Mouse (Mus musculus) liver, postnatal 0 days (tissue): Measurements from ENCODE around the gene Ackr3. TPM values are rescaled to one million over a fixed set of nuclear protein-coding genes. Genes with fewer than 3 reads are reported as not detected.

ENCODE experiments used
- ATAC-seq: fragments of 200-750 bp; cut with Nextera tagmentation; 2 replicates; pipeline ENCODE4 v1.8.0; 2017; ENCODE audit warnings: mild to moderate bottlenecking, moderate library complexity
- DNase-seq: peaks from one replicate; pipeline ENCODE4 v3.0.0-alpha.2; 2016
- H3K27ac ChIP-seq: fragments of 300-500 bp; sonication (generic); 2 replicates; pipeline ENCODE4 v1.5.1; 2014; ENCODE audit warnings: antibody characterized with exemption, moderate library complexity, mild to moderate bottlenecking, low read depth
- H3K27me3 ChIP-seq: fragments of 300-500 bp; sonication (generic); 2 replicates; pipeline ENCODE4 v1.6.1; 2014; ENCODE audit warnings: low read length, control low read depth, mixed read lengths; ENCODE audit not compliant: insufficient read depth
- H3K36me3 ChIP-seq: fragments of 300-500 bp; sonication (generic); replicated peaks from 2 replicates; pipeline ENCODE4 v1.6.1; 2014; ENCODE audit warnings: mild to moderate bottlenecking, control low read depth, low read length, moderate library complexity, mixed read lengths; ENCODE audit not compliant: insufficient read depth
- H3K4me1 ChIP-seq: fragments of 300-500 bp; sonication (generic); 2 replicates; pipeline ENCODE4 v1.6.1; 2014; ENCODE audit warnings: antibody characterized with exemption, mild to moderate bottlenecking, control low read depth; ENCODE audit not compliant: insufficient read depth
- H3K4me2 ChIP-seq: fragments of 300-500 bp; sonication (generic); 2 replicates; pipeline ENCODE4 v1.6.1; 2014; ENCODE audit warnings: low read depth, mild to moderate bottlenecking, low read length, moderate library complexity, mixed read lengths
- H3K4me3 ChIP-seq: fragments of 300-500 bp; sonication (generic); 2 replicates; pipeline ENCODE4 v1.5.1; 2014; ENCODE audit warnings: low read depth, low read length
- H3K9ac ChIP-seq: fragments of 300-500 bp; sonication (generic); replicated peaks from 2 replicates; pipeline ENCODE4 v1.6.1; 2014; ENCODE audit warnings: mild to moderate bottlenecking, moderate library complexity
- H3K9me3 ChIP-seq: fragments of 300-500 bp; sonication (generic); 2 replicates; pipeline ENCODE4 v1.6.1; 2016; ENCODE audit warnings: mild to moderate bottlenecking, control low read depth, low read length, mixed read lengths
- CTCF ChIP-seq: sonication (generic); IDR thresholded peaks from 2 replicates; pipeline ENCODE4 v1.5.1; 2016; ENCODE audit warnings: antibody characterized with exemption, low read depth
- EP300 ChIP-seq: IDR thresholded peaks from 2 replicates; pipeline ENCODE4 v1.6.1; 2016; ENCODE audit warnings: antibody characterized with exemption, low read depth, mild to moderate bottlenecking
- WGBS: fragments of 180-500 bp; shearing (Covaris S2); extraction: QIAGEN DNeasy Blood & Tissue Kit; methylation state at CpG from one replicate; pipeline ENCODE4 v1.1.7; 2014; ENCODE audit not compliant: insufficient replicate concordance; 5-methylcytosine and 5-hydroxymethylcytosine counted together
- polyA plus RNA-seq: library from polyadenylated mRNA; unstranded; fragments of >200 nt; fragmentation: Nextera tagmentation; extraction: Ambion mirVana; gene quantifications from 2 replicates; pipeline ENCODE4 v1.2.1, GENCODE M21; 2015

Gene Ackr3
- polyA plus RNA-seq, 1 experiment from 2014 or later, result 2.5 TPM

- no peaks in the 10 kb centered on the region for H3K4me1 ChIP-seq
These were observed 21.3 kb upstream of the Ackr3 start for GRCm38 (mm10) chr1:90182521-90182920.

GRCm38 (mm10) chr1:90183602-90184001, 20.2 kb upstream of the Ackr3 start:
- H3K4me3 ChIP-seq, result no peak overlapping the region
- TF ChIP-seq EP300, result no peak
- 64% methylated on average over 6 of the region's 6 CpGs for WGBS
- H3K9ac ChIP-seq, result no peak overlapping the region
- H3K9me3 ChIP-seq, result no peaks in the 10 kb centered on the region
- no peaks in the 10 kb centered on the region for H3K36me3 ChIP-seq
- H3K4me1 ChIP-seq, result no peaks in the 10 kb centered on the region
- no peak overlapping the region for H3K4me2 ChIP-seq
- ATAC-seq (no peak), DNase-seq (no peak)
- no peaks in the 10 kb centered on the region for H3K27me3 ChIP-seq
- H3K27ac ChIP-seq, result no peak overlapping the region

More at GRCm38 (mm10) chr1:90182521-90182920, 21.3 kb upstream of the Ackr3 start:
- H3K27ac ChIP-seq, result no peak overlapping the region
- no peaks in the 10 kb centered on the region for H3K36me3 ChIP-seq
- 66% methylated on average over 5 of the region's 5 CpGs for WGBS
- H3K27me3 ChIP-seq, result no peaks in the 10 kb centered on the region
- TF ChIP-seq EP300, result no peak
- no peak overlapping the region for H3K4me3 ChIP-seq
- H3K9ac ChIP-seq, result no peak overlapping the region
- no peak for DNase-seq
- no peak overlapping the region for H3K4me2 ChIP-seq
- no peaks in the 10 kb centered on the region for H3K9me3 ChIP-seq
- no peak for ATAC-seq

GRCm38 (mm10) chr1:90186173-90186572, 17.6 kb upstream of the Ackr3 start:
- no peaks in the 10 kb centered on the region for H3K36me3 ChIP-seq
- DNase-seq (no peak), ATAC-seq (no peak)
- H3K27me3 ChIP-seq, result no peaks in the 10 kb centered on the region
- no peaks in the 10 kb centered on the region for H3K9me3 ChIP-seq
- TF ChIP-seq EP300, result no peak
- no peak for TF ChIP-seq CTCF
- no peak overlapping the region for H3K4me3 ChIP-seq
- H3K27ac ChIP-seq, result no peak overlapping the region
- H3K4me1 ChIP-seq, result no peaks in the 10 kb centered on the region
- no peak overlapping the region for H3K4me2 ChIP-seq
- 56% methylated on average over 4 of the region's 4 CpGs for WGBS
- H3K9ac ChIP-seq, result no peak overlapping the region

- TF ChIP-seq EP300, result no peak
- no peak for TF ChIP-seq CTCF
- H3K4me3 ChIP-seq, result no peak overlapping the region
- no peaks in the 10 kb centered on the region for H3K36me3 ChIP-seq
- no peaks in the 10 kb centered on the region for H3K27me3 ChIP-seq
- H3K4me2 ChIP-seq, result no peak overlapping the region
- no peak overlapping the region for H3K27ac ChIP-seq
- no peak for ATAC-seq
- no peak overlapping the region for H3K9ac ChIP-seq
- WGBS, result 67% methylated on average over 5 of the region's 5 CpGs
- no peak for DNase-seq
- H3K9me3 ChIP-seq, result no peaks in the 10 kb centered on the region
- no peaks in the 10 kb centered on the region for H3K4me1 ChIP-seq
These were observed 16.9 kb upstream of the Ackr3 start for GRCm38 (mm10) chr1:90186874-90187273.

- no peak for ATAC-seq
- WGBS, result 82% methylated on average over 6 of the region's 6 CpGs
- TF ChIP-seq CTCF (no peak), EP300 (no peak)
These were observed 14.7 kb upstream of the Ackr3 start for GRCm38 (mm10) chr1:90189046-90189445.

GRCm38 (mm10) chr1:90201246-90201645, 2.5 kb upstream of the Ackr3 start:
- WGBS, result 59% methylated on average over 5 of the region's 5 CpGs
- no peaks in the 10 kb centered on the region for H3K4me1 ChIP-seq
- H3K27ac ChIP-seq, result no peak overlapping the region
- ATAC-seq (no peak), DNase-seq (no peak)
- TF ChIP-seq CTCF (no peak), EP300 (no peak)
- no peak overlapping the region for H3K4me2 ChIP-seq
- no peaks in the 10 kb centered on the region for H3K9me3 ChIP-seq
- H3K27me3 ChIP-seq, result peaks cover 38% of the 10 kb centered on the region
- H3K4me3 ChIP-seq, result no peak overlapping the region
- H3K36me3 ChIP-seq, result no peaks in the 10 kb centered on the region
- H3K9ac ChIP-seq, result no peak overlapping the region

More at GRCm38 (mm10) chr1:90189046-90189445, 14.7 kb upstream of the Ackr3 start:
- Histone ChIP-seq H3K4me1 (no peaks in the 10 kb centered on the region), H3K4me2 (no peak overlapping the region), H3K9ac (no peak overlapping the region), H3K36me3 (no peaks in the 10 kb centered on the region), H3K27ac (no peak overlapping the region), H3K27me3 (no peaks in the 10 kb centered on the region), H3K4me3 (no peak overlapping the region), H3K9me3 (no peaks in the 10 kb centered on the region)
- no peak for DNase-seq

- Histone ChIP-seq H3K9me3 (no peaks in the 10 kb centered on the region), H3K27me3 (peaks cover 38% of the 10 kb centered on the region), H3K27ac (no peak overlapping the region), H3K4me2 (no peak overlapping the region), H3K4me3 (no peak overlapping the region), H3K36me3 (no peaks in the 10 kb centered on the region), H3K4me1 (no peaks in the 10 kb centered on the region), H3K9ac (no peak overlapping the region)
- no peak for DNase-seq
- no peak for ATAC-seq
- WGBS, result 43% methylated on average over 2 of the region's 2 CpGs
- TF ChIP-seq CTCF (no peak), EP300 (no peak)
These were observed 2.1 kb upstream of the Ackr3 start for GRCm38 (mm10) chr1:90201655-90202054.
